Mouse (Mus musculus): ENCODE results near the gene Sesn2.
A peak's percentile ranks its signal among the peaks of the same experiment; 100 is the strongest.
"Not testable (repeated sequence)": the region's sequence is repeated elsewhere in the genome, so short reads cannot be mapped to it uniquely, and the experiment has no call there.

Sesn2 gene

DNA sequence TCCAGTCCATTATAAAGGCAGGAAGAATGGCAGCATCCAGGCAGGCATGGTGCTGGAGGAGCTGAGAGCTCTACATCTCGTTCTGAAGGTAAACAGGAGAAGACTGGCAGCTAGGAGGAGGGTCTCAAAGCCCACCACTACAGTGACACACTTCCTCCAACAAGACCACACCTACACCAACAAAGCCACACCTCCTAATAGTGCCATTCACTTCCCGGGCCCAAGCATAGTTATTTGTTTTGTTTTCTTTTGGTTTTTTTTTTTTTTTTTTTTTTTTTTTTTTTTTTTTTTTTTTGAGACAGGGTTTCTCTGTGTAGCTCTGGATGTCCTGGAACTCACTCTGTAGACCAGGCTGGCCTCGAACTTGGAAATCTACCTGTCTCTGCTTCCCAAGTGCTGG is 28.2 kb downstream of the Sesn2 start:
- not testable (repeated sequence) for DNase-seq (ENCODE audit: low spot score)

DNA sequence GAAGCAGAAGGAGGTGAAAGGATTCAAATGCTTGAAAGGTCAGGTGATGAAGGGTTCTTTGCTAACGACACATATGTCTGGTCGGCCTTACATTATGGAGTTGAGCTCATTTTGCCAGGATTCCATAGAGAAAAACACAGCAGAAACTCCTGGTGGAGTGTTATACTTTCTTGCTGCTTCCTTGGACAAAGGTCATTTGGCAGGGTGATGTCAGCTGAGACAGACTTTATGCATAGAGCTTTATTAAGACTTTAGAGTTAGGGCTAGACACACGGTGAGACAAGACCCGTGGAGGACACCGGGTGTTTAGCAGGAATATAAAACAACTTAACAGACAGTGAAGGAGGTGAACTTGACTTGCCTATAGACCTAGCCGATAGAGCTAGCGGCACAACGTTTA is 32.5 kb downstream of the Sesn2 start:
- no peak for DNase-seq (ENCODE audit: low spot score)

DNA sequence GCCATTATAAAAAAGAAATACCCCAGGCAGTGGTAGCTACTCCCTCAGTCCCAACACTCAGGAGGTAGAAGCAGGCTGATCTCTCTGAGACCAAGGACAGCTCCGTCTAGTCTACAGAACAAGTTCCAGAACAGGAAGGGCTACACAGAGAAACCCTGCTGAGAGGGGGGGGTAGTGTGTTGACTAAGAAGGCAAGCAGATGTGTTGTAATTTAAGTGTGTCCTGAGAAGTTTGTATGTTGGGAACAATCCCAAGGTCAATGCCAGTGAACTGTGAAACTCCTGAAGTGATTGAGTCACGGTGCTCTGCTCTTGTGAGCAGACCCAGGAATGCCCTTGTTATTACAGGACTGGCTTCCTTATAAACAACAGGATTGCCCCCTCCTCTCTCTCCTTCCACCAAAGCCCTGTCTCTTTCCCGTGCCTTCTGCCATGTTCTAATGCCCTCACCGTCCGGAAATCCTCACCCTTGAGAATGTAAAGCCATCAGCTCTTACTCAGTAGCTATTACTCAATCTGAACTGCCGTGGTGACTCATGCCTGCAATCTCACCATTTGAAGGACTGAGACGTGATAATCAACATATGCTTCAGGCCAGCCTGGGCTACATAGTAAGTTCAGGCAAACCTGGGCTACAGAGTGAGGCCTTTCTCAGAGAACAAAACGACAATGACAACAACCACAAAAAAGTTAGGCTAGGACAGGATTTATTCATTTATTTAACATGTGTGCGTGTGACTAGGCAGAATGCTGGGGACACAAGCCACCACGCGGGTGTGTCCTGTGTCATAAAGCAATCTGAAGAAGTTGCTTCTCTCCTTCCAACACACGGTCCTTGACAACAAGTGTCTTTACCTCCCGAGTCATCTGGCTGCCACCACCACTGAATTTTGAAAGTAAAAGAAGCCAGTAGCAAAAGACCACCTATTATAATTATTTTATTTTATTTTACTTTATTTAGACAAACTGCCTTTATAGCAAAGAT is 34.1 kb downstream of the Sesn2 start:
- DNase-seq (ENCODE audit: low spot score), result no peak

DNA sequence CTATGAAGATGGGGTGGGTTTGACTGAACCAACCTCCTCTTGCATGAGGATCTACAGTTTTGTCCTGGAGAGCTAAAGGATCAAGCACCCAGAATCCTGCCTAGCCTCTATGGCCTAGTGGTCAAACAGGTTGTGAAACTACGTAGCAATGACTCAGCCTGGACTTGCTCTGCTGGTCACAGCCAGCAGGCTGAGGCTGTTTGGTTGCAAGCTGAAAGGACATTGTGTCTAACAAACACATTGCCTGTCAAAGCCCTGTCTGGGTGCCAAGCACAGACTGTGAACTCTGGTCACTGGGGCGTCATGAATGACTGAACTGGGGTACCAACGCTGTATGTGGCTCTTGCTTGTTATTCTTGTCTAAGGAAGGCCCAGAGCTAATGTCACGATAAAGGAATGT is 35.7 kb downstream of the Sesn2 start:
- no peak for DNase-seq (ENCODE audit: low spot score)

DNA sequence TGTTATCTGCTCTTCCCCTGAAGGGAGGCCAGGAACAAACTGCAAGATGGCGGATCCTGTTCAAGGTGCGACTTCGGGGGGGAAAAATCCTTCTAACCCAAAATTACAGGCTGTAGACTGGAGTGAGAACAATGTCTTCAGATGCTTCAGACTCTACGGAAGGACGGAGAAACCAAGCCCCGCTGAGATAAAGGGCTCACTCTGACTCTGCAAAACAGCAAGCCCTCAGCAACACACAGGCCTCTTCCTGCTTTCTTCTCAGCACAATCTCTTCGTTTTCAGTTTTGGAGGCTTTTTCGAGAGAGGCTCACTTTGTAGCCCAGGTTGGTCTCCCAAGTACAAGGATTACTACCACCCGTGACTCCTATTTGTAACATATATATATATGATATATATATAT is 36.9 kb downstream of the Sesn2 start:
- DNase-seq (ENCODE audit: low spot score), result no peak

DNA sequence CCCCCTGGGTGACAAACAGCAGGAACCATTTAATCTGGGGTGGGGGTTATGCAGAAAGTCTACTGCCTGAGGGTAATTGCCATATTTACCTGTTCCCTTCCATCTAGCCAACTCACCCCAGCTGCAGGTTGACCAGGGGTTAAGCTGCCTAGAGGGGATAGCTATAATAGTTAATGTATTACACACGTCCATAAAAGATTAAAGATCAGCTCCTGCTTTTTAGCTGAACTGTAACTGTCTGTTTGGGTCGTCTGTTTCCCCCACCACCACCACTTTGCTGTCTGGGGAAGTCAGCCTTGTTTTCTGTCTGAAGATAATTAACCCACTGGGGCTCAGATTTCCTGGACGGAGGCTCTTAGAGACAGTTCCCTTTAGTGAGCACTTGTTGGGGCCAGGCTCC is 40.4 kb downstream of the Sesn2 start:
- no peak for DNase-seq (ENCODE audit: low spot score)

DNA sequence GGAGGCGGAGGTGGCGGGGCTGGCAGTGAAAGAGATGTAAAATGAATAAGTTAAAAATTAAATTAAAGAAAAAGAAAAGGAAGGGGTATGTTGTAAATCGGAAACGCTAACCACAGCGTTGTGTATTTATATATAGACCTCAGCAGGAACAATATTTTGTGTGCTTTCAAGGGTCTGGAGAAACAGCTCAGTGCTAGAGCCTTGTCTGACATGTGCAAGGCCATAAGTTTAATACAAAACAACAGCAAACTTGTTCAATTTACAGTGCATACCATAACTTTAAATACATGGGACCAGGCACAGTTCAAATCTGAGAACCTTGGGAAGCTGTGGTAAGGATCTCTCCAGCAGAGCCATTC is 46.1 kb downstream of the Sesn2 start:
- DNase-seq (ENCODE audit: low spot score), result peak; percentile 11

DNA sequence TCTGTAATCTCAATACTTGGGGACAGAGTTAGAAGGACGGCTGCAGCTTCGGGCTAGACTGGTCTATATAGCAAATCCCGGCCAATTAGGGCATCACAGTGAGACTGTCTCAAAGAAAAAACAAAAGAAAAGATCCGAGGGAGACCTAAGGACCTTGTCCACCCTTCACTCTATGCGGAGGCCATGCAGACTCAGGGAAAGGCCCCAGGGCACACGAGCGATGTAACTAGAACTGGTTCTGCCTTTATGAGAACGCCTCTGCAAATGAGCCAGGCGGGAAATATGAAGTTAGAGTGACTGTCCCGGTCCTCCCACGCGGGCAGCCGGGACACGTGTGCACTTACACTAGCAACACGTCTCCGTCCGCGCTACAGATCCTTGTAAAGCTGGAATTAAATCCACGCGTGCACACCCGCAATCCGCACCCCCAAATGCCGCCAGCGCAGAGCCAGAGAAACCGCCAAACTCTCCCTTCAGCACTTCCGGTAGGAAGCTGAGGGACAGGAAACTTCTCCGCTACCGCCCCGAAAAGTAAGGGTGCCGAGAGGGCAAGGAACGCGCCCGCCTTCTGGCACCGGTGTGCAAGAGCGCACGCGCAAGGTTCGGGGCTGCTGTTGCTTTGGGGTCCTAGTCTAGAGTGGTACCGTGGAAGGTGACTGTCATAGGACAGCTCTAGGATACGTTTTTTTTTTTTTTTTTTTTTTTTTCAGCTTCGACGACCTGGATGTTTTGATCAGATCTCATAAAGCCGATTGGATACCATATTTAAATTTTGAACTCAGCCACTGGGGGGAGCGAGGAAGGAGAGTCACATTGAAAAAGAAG is 46.7 kb downstream of the Sesn2 start, which contains the start of gene Med18:
TSS of gene Med18 (minus strand) at position 492 of the 825 bp plus-strand sequence.
- peak; percentile 92 for DNase-seq (ENCODE audit: low spot score)

DNA sequence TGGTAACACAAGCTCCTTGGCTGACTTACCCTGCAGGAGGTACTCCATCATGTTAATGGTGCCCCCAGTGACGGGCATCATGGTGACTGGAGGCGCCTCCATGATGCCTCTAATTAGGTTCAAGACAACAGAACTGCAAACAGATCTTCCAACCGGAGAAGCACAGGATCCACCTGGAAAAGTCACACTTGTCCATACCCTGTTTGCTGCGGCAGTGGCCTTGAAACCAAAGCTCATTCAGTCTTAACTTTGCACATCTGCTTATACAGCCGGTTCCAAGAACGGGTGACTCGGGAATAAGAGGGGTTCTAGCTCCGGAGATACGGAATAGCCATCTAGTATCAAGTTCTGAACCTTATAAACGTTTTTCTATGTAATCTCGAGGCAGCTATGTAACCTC is 47.5 kb downstream of the Sesn2 start:
- DNase-seq (ENCODE audit: low spot score), result peak; percentile 25

DNA sequence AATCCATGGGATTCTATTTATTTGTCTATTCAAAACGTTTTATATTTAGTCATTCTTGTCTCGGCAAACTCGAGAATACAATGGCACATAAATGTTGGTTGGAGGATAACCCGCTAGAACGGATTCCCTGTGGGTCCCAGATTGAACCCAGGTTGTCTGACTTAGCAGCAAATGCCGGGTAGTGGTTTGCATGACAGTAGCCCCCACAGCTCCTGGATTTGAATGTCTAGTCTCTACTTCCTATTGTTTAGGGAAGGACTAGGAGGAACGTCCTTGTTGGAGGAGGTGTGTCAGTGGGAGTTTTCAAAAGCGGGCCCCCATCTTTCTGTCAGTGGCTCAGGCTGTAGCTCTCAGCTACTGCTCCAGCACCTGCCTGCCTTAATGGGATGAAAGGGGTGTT is 50.1 kb downstream of the Sesn2 start:
- DNase-seq (ENCODE audit: low spot score), result no peak

DNA sequence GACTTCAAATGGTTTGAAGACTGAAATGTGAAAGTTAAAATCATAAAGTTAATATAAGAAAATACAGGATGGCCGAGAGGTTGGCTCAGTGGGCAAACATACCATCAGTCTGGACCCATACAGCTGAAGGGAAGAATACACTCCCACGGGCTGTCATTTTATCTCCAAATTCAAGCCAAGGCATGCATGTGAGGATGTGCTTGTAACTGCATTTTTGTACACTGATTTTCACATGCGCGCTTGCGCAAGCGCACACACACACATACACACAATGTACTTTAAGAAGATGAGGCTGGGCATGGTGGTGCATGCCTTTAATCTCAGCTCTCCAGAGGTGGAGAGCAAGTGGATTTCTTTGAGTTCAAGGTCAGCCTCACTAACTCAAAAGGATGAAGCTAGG is 54.7 kb downstream of the Sesn2 start:
- DNase-seq (ENCODE audit: low spot score), result no peak

DNA sequence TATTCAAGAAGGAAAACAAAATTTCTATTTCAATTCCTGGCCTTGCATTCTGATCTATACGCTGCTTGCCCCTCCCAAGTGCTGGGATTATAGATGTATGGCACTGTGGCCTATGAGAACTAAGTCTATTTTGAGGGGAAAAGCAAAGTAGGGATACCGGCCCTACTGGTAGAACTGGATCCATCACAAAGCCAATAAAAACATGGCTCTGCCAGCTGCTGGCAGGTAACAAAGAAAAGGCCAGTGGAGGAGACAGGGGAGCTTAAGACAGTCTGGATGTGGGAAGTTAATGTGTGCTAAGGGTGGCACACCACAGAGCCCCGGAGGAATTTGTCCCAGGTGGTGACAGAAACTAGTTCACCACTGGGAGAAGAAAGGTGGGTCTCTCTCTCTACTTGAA is 55.2 kb downstream of the Sesn2 start:
- DNase-seq (ENCODE audit: low spot score), result no peak

DNA sequence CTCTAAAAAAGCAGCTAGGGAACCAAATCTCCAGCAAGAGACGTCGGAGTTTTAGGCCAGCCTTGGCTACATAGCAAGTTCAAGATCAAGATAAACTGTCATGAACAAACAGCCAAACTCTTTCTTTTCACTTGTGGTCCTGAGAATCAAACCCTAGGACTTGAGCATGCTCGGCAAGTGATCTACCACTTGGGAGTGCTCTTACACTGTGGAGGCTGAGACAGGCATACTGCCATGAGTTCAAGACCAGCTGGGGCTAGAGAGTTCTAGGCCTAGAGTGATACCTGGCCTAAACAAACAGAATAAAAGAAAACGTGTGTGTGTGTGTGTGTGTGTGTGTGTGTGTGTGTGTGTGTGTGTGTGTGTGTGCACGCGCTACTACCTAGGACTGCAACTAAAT is 56.1 kb downstream of the Sesn2 start:
- DNase-seq (ENCODE audit: low spot score), result no peak

DNA sequence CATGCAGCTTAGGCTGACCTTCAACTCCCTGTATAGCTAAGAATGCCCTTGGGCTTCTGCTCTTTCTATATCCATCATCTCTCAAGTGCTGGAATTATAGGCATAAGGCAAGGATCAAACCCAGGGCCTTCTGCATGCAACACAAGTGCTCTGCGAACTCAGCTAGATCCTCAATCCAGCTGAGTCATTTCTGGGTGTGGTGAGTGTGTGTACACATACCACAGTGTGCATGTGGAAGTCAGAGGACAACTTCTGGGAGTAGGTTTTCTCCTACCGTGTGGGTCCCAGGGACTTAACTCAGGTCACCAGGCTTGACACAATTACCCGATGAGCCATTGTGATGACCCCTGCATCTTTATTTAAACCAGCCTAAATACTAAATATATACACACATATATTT is 60.5 kb downstream of the Sesn2 start:
- DNase-seq (ENCODE audit: low spot score), result no peak

DNA sequence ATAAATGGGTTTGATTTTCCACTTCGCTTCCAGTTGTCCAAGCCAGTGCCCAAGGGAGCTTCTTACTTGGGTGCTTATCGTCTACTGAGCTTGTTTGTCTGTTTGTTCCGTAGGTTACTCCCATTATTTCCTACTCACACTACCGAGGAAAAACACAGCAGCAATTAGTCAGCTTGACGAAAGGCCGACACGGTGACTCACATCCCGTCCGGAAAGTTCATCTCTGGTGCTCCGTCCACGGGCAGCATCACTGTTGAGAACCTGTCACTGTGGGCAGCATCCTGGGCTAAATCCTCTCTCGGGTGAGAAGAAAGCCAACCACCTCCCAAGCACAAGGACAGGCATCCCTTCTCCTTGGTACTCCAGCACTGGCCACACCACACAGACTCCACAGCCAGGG is 64.2 kb downstream of the Sesn2 start:
- DNase-seq (ENCODE audit: low spot score), result no peak

DNA sequence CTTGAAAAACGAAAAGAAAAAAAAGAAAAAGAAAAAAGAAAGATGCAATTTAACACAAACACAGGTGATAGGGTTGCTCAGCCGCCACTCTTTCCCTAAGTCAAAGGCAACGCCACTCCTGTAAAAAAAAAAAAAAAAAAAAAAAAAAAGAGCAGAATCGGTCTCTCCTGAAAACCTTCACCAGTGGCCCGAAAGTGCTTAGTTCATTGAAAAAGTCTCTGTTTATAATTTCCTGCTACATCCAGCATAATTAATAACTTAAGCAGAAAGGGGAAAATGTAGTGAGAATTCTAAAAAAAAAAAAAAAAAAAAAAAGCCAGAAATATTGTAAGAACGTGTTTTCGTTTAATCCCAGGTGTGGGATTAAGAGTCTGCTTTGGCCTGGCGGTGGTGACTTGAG is 65.8 kb downstream of the Sesn2 start:
- no peak for DNase-seq (ENCODE audit: low spot score)
